Mouse (Mus musculus) erythroblast, embryonic 14.5 days (primary cell): Measurements from ENCODE around the gene U2af2.

Experiments
- GATA1 ChIP-seq: IDR thresholded peaks from 2 replicates; pipeline ENCODE4 v1.6.1; 2012; ENCODE audit warnings: low read length, inconsistent platforms, mixed read lengths
- TAL1 ChIP-seq: IDR thresholded peaks from 3 replicates; pipeline ENCODE4 v1.6.1; 2012; ENCODE audit warnings: low read length, inconsistent platforms, mixed read lengths

GRCm38 (mm10) chr7:5012681-5013513 is 49.0 kb upstream of the U2af2 start:
- no peak for TF ChIP-seq GATA1
- TF ChIP-seq TAL1, result no peak
